Mouse (Mus musculus) forebrain, embryonic 13.5 days (tissue): ENCODE results near the gene Baat. TPM values are rescaled to one million over a fixed set of nuclear protein-coding genes. Genes with fewer than 3 reads are reported as not detected.

ENCODE experiments used
- polyA plus RNA-seq: library from polyadenylated mRNA; unstranded; fragments of >200 nt; fragmentation: Nextera tagmentation; extraction: Ambion mirVana; gene quantifications from 2 replicates; pipeline ENCODE4 v1.2.1, GENCODE M21; 2015

Gene Baat
- polyA plus RNA-seq, 1 experiment from 2014 or later: not detected

Other genes with a start within 250 kb of the Baat start
- gene Acnat2, start 98.4 kb downstream of the Baat start, polyA plus RNA-seq: not detected in 2 replicates
- gene Acnat1, start 32.6 kb downstream of the Baat start, polyA plus RNA-seq: not detected in 2 replicates
- gene Mrpl50, start 14.5 kb upstream of the Baat start, polyA plus RNA-seq: 82.1 and 82.3 TPM in 2 replicates
- 13.3 and 13.8 TPM in 2 replicates for gene Zfp189, start 14.6 kb upstream of the Baat start, polyA plus RNA-seq
- gene Aldob, start 43.0 kb upstream of the Baat start, polyA plus RNA-seq: 0.23 TPM in 2 replicates
- gene Tmem246, start 91.3 kb upstream of the Baat start, polyA plus RNA-seq: 27.0 and 30.0 TPM in 2 replicates
- 66.3 and 68.5 TPM in 2 replicates for gene Rnf20, start 125.4 kb upstream of the Baat start, polyA plus RNA-seq
- gene Ppp3r2, start 175.5 kb upstream of the Baat start, polyA plus RNA-seq: 0.09 TPM in 1 of 2 replicates, not detected in the other